Mouse (Mus musculus) midbrain, embryonic 13.5 days (tissue): ENCODE measurements around the gene Cbr2. TPM values are rescaled to one million over a fixed set of nuclear protein-coding genes. Genes with fewer than 3 reads are reported as not detected.
"Not testable (repeated sequence)": the region's sequence is repeated elsewhere in the genome, so short reads cannot be mapped to it uniquely, and the experiment has no call there.

Source experiments
- ATAC-seq: fragments of 200-750 bp; cut with Nextera tagmentation; 2 replicates; pipeline ENCODE4 v1.8.0; 2017; ENCODE audit warnings: mild to moderate bottlenecking, moderate TSS enrichment, moderate library complexity
- H3K27ac ChIP-seq: fragments of 300-500 bp; sonication (generic); 2 replicates; pipeline ENCODE4 v1.5.1; 2015; ENCODE audit warnings: inconsistent platforms, mild to moderate bottlenecking, moderate library complexity
- H3K27me3 ChIP-seq: fragments of 300-500 bp; sonication (generic); 2 replicates; pipeline ENCODE4 v1.6.1; 2015; ENCODE audit warnings: mild to moderate bottlenecking, inconsistent platforms
- H3K36me3 ChIP-seq: fragments of 300-500 bp; sonication (generic); 2 replicates; pipeline ENCODE4 v1.6.1; 2015; ENCODE audit warnings: mild to moderate bottlenecking, inconsistent platforms
- H3K4me1 ChIP-seq: fragments of 300-500 bp; sonication (generic); replicated peaks from 2 replicates; pipeline ENCODE4 v1.6.1; 2015; ENCODE audit warnings: inconsistent platforms
- H3K4me2 ChIP-seq: fragments of 300-500 bp; sonication (generic); replicated peaks from 2 replicates; pipeline ENCODE4 v1.6.1; 2015; ENCODE audit warnings: moderate library complexity, mild to moderate bottlenecking, inconsistent platforms
- H3K4me3 ChIP-seq: fragments of 300-500 bp; sonication (generic); replicated peaks from 2 replicates; pipeline ENCODE4 v1.5.1; 2015; ENCODE audit warnings: mild to moderate bottlenecking, inconsistent platforms
- H3K9ac ChIP-seq: fragments of 300-500 bp; sonication (generic); replicated peaks from 2 replicates; pipeline ENCODE4 v1.6.1; 2015; ENCODE audit warnings: mild to moderate bottlenecking, inconsistent platforms
- H3K9me3 ChIP-seq: fragments of 300-500 bp; sonication (generic); 2 replicates; pipeline ENCODE4 v1.6.1; 2016; ENCODE audit warnings: mild to moderate bottlenecking, inconsistent platforms
- WGBS: fragments of 180-500 bp; shearing (Covaris S2); methylation state at CpG from one replicate; pipeline ENCODE4 v1.1.7; 2015; 5-methylcytosine and 5-hydroxymethylcytosine counted together
- polyA plus RNA-seq: library from polyadenylated mRNA; unstranded; fragments of >200 nt; fragmentation: Nextera tagmentation; extraction: Ambion mirVana; gene quantifications from 2 replicates; pipeline ENCODE4 v1.2.1, GENCODE M21; 2015

Cbr2 gene
- polyA plus RNA-seq, 1 experiment from 2014 or later, result 0.38 TPM

DNA sequence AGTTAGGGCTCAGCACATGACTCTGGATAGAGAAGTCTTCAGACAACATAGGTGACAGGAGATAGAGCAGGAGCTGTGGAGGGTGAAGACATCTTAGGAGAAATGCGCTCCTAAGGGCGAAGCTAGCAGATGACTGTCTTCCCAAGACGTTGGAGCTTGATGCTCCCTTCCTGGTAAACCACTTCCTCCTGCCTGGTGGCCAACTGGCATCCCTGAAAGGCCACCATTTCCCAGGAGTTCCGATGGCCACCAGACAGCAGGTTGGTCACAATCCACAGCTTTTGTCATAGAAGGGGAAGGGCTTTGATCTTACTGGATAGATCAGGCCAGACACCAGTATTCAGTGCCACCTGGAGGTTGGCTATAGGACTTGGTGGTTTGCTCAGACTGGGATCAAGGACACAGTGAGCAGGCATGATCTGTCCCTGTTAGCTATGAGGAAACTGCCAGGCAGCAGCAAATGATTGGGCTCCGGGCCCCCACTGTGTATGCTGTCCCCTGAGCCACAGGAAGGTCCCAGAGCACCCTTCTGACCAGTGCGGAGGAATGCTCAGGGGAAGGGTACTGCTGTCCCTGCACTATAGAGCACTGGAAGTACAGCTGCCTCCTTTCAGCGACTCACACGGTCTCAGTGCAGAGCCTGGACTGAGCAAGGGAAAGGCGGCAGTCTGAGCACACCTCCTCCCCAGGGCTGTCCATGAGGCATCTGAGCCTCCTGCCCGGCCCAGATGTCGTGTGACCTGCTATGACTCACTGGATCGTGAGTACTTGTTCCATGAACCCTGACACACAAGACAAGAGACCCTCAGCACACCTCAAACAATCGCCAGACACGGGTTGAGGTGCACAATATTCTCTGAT is 30.1 kb upstream of the Cbr2 start:
- Histone ChIP-seq H3K27ac (no peak overlapping the region), H3K9ac (no peak overlapping the region), H3K27me3 (peaks cover 11% of the 10 kb centered on the region), H3K4me1 (no peaks in the 10 kb centered on the region), H3K9me3 (peaks cover 11% of the 10 kb centered on the region; the same call in 1 of the 2 replicates), H3K4me3 (no peak overlapping the region), H3K36me3 (no peaks in the 10 kb centered on the region), H3K4me2 (no peak overlapping the region)
- no peak for ATAC-seq
- WGBS, result 74% methylated on average over 14 of the region's 14 CpGs

DNA sequence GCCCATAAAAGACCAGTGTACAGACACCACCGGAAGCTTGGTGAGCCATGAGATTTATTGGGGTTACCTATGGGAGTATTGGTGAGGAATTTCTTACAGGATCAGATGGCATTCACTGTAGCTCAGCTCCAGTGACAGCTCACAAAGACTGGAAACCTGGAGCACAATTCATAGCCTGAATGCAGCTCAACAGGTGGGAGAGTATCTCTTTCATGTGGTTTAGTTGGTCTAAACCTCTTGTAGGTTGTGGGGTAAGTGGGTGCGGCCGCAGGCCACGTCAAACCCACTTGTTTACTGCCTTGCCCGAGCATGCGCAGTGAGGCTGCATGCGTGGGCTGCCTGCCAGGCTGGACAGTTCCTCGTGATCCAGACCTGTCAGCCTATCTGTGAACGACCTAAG is 28.3 kb upstream of the Cbr2 start:
- no peak overlapping the region for H3K27ac ChIP-seq
- H3K4me1 ChIP-seq, result no peaks in the 10 kb centered on the region
- no peak overlapping the region for H3K4me2 ChIP-seq
- peaks cover 11% of the 10 kb centered on the region for H3K27me3 ChIP-seq
- 91% methylated on average over 9 of the region's 9 CpGs for WGBS
- H3K9me3 ChIP-seq, result peaks cover 11% of the 10 kb centered on the region; the same call in 1 of the 2 replicates
- H3K9ac ChIP-seq, result no peak overlapping the region
- no peaks in the 10 kb centered on the region for H3K36me3 ChIP-seq
- no peak overlapping the region for H3K4me3 ChIP-seq
- no peak for ATAC-seq

- Histone ChIP-seq H3K27ac (no peak overlapping the region), H3K4me2 (no peak overlapping the region), H3K27me3 (no peaks in the 10 kb centered on the region), H3K36me3 (no peaks in the 10 kb centered on the region), H3K4me1 (no peaks in the 10 kb centered on the region), H3K9me3 (no peaks in the 10 kb centered on the region), H3K9ac (no peak overlapping the region), H3K4me3 (no peak overlapping the region)
- ATAC-seq, result no peak
- 78% methylated on average over 4 of the region's 4 CpGs for WGBS
Observed at GRCm38 (mm10) chr11:120751606-120752005, 19.7 kb upstream of the Cbr2 start.

DNA sequence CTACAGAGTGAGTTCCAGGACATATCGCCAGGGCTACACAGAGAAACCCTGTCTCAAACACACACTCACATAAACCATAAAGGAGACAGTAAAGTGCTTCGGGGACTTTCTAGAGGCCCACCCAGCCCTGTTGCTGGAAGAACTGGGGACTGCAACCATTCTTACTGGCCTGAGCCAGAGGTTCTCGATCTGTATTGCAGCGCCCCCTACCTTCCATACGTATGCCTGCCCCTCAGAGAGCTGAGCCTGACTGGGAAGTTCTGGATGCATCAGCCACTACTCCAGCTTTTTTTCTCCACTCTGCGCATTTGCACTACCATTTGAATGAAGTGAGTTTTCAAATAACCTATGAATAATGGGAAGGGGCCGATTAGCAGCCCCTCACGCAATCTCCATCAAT is 17.5 kb upstream of the Cbr2 start:
- ATAC-seq, result no peak
- Histone ChIP-seq H3K36me3 (no peaks in the 10 kb centered on the region), H3K27ac (no peak overlapping the region), H3K9me3 (no peaks in the 10 kb centered on the region), H3K4me3 (no peak overlapping the region), H3K4me2 (no peak overlapping the region), H3K9ac (no peak overlapping the region), H3K27me3 (no peaks in the 10 kb centered on the region), H3K4me1 (no peaks in the 10 kb centered on the region)
- 56% methylated on average over 8 of the region's 8 CpGs for WGBS

GRCm38 (mm10) chr11:120747974-120748373 is 16.1 kb upstream of the Cbr2 start:
- H3K27me3 ChIP-seq, result no peaks in the 10 kb centered on the region
- no peak overlapping the region for H3K27ac ChIP-seq
- H3K4me2 ChIP-seq, result no peak overlapping the region
- H3K36me3 ChIP-seq, result no peaks in the 10 kb centered on the region
- H3K4me3 ChIP-seq, result no peak overlapping the region
- no peaks in the 10 kb centered on the region for H3K9me3 ChIP-seq
- H3K9ac ChIP-seq, result no peak overlapping the region
- no peak for ATAC-seq
- WGBS, result 86% methylated on average over 4 of the region's 4 CpGs
- no peaks in the 10 kb centered on the region for H3K4me1 ChIP-seq

DNA sequence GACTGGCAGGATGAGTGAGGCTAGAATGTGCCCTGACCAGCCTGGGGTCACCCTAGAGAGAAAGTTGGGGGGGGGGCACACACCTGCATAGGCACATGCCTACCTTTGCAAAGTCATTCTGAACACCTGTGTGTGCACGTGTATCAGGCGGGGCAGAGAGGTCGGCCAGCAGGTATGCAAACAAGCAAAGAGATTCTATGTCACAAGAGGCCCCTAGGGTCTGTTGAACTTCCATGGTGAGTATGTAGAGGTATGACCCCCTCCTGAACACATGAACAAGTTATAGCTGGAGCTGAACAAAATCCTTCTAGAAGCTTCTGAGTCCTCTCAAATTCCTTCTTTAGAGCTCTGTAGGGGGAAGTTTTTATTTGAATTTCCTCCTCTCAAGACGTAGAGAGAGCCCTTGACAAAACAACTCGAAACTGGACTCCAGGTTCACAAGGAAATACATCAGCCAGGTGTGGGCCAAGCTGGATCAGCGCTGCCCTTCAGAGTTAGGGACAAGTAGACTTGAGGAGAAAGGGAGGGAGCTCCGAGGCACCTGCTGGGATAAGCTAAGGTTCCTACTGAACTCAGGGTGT is 12.3 kb upstream of the Cbr2 start:
- no peak overlapping the region for H3K4me3 ChIP-seq
- no peak overlapping the region for H3K4me2 ChIP-seq
- no peaks in the 10 kb centered on the region for H3K4me1 ChIP-seq
- no peaks in the 10 kb centered on the region for H3K36me3 ChIP-seq
- no peak for ATAC-seq
- H3K27ac ChIP-seq, result no peak overlapping the region
- H3K9ac ChIP-seq, result no peak overlapping the region
- no peaks in the 10 kb centered on the region for H3K9me3 ChIP-seq
- WGBS, result 81% methylated on average over 7 of the region's 7 CpGs
- H3K27me3 ChIP-seq, result no peaks in the 10 kb centered on the region

DNA sequence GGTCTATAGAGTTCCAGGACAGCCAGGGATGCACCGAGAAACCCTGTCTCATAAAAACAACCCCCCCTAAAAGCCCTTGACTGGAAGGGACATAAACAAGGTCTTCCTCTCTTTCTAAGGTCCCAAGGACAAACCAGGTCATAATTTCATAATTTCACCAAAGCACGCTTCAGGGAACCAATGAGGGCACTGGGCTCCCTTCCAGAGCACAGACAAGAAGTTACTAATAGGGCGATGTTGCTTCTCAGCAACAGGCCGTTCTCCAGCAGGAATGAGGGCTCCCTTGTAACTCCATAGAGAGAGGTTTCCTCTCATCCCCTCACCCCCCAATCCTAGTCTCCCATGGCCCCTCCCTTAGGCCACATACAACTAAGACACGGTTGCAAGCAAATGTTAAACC is 9.1 kb upstream of the Cbr2 start:
- H3K4me2 ChIP-seq, result no peak overlapping the region
- H3K9ac ChIP-seq, result no peak overlapping the region
- no peaks in the 10 kb centered on the region for H3K36me3 ChIP-seq
- no peak overlapping the region for H3K27ac ChIP-seq
- H3K27me3 ChIP-seq, result no peaks in the 10 kb centered on the region
- H3K9me3 ChIP-seq, result no peaks in the 10 kb centered on the region
- WGBS, result 88% methylated on average over 5 of the region's 5 CpGs
- no peaks in the 10 kb centered on the region for H3K4me1 ChIP-seq
- H3K4me3 ChIP-seq, result no peak overlapping the region
- ATAC-seq, result no peak

DNA sequence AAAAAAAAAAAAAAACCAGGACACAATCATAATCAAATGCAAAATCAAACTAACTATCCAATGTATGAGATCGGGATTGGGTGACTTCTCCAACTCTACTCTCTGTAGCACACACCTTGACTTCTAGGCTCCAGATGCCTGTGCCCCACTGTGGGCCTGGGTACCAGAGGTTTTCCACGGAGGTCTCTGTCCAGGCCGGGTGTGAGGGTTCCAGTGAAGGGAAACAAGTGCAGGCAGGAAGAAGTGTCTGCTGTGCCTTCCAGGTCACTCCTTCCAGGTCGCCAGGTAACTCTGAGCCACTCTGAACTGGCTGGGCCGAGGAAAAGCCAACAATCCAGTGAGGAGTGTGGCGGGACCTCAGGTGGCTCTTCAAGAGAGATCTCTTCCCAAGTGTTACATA is 4.5 kb upstream of the Cbr2 start:
- peaks cover 7% of the 10 kb centered on the region; the same call in 1 of the 2 replicates for H3K27me3 ChIP-seq
- no peak overlapping the region for H3K4me3 ChIP-seq
- H3K4me1 ChIP-seq, result no peaks in the 10 kb centered on the region
- ATAC-seq, result no peak
- H3K27ac ChIP-seq, result no peak overlapping the region
- H3K9ac ChIP-seq, result no peak overlapping the region
- H3K4me2 ChIP-seq, result no peak overlapping the region
- WGBS, result 72% methylated on average over 6 of the region's 6 CpGs
- no peaks in the 10 kb centered on the region for H3K36me3 ChIP-seq
- H3K9me3 ChIP-seq, result no peaks in the 10 kb centered on the region

DNA sequence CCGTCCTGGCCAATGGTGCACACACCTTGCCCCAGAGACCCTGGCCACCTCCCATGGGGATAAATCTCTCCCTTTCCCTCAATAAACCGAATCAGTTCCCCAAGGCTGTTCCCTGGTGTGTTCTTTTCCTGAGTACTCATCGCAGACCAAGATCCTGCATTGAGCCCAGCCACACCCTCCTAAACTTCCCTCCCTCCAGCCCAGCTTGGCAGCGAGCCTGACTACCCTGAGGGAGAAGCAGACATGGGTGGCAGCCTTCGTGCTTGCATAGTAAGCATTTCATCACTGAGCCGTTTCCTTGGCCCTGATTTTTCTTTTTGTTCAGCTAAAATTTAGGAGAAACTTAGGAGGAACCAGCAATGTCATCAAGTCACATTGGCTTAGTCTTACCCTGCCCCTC is 1.6 kb upstream of the Cbr2 start:
- Histone ChIP-seq H3K4me1 (0 out of 2 replicates have a peak, but pooled peaks cover 3% of the 10 kb centered on the region), H3K27me3 (peaks cover 25% of the 10 kb centered on the region)
- ATAC-seq, result no peak

DNA sequence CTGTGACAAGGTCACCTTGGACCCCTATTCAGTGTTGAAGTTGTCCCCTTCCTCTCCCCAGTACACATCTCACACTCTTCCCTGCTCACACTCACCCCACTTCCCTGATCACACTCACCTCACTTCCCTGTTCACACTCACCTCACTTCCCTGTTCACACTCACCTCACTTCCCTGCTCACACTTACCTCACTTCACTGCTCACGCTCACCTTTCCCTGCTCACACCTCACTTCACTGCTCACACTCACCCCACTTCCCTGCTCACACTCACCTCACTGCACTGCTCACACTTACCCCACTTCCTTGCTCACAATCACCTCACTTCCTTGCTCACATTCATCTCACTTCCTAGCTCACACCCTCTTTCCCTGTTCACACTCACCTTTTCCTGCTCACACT is 519 bp downstream of the Cbr2 start:
- no peak for ATAC-seq

More for the DNA sequence above, 1.6 kb upstream of the Cbr2 start:
- H3K9ac ChIP-seq, result no peak overlapping the region
- H3K4me2 ChIP-seq, result no peak overlapping the region
- no peaks in the 10 kb centered on the region for H3K9me3 ChIP-seq
- H3K4me3 ChIP-seq, result no peak overlapping the region
- H3K27ac ChIP-seq, result no peak overlapping the region
- H3K36me3 ChIP-seq, result no peaks in the 10 kb centered on the region
- WGBS, result 66% methylated on average over 6 of the region's 6 CpGs

GRCm38 (mm10) chr11:120730331-120730870 is 1.5 kb downstream of the Cbr2 start:
- ATAC-seq, result no peak
- Histone ChIP-seq H3K4me1 (peaks cover 13% of the 10 kb centered on the region), H3K27me3 (peaks cover 42% of the 10 kb centered on the region), H3K9ac (no peak overlapping the region), H3K27ac (no peak overlapping the region), H3K4me2 (no peak overlapping the region), H3K9me3 (no peaks in the 10 kb centered on the region), H3K4me3 (no peak overlapping the region), H3K36me3 (no peaks in the 10 kb centered on the region)
- WGBS, result 84% methylated on average over 10 of the region's 10 CpGs

More for the DNA sequence above, 519 bp downstream of the Cbr2 start:
- Histone ChIP-seq H3K4me1 (peaks cover 11% of the 10 kb centered on the region), H3K4me3 (no peak overlapping the region), H3K4me2 (no peak overlapping the region), H3K9me3 (no peaks in the 10 kb centered on the region), H3K27ac (no peak overlapping the region), H3K9ac (no peak overlapping the region), H3K27me3 (peaks cover 32% of the 10 kb centered on the region), H3K36me3 (no peaks in the 10 kb centered on the region)
- WGBS, result 96% methylated on average over 1 of the region's 1 CpGs

DNA sequence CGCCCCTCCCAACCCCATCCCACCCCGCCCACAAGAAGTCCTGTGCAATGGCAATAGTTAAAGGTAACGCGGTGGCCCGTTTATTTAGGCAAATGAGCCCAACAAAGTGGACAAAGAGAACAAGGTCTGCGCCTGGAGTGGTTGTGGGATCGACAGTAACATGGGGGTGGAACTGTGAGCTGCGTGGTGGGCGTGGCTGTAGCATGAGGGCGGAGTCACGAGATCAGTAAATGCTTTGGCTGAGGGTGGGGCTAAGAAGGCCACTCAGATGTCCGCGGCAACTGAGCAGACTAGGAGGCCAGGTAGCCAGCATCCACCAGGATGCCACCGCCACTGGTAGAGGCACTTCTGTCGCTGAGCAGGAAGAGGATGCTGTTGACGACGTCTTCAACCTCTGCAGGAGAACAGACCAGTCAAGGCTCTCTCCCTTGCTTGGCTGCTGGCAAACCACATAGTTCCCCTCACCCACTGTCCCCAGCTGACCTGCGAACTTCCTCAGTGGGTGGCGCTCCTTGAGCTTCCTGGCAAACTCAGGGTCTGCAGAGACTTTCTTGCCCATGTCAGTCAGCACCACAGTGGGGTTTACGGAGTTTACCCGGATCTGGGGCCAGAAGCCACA is 2.4 kb downstream of the Cbr2 start:
- Histone ChIP-seq H3K27me3 (peaks cover 43% of the 10 kb centered on the region), H3K4me2 (peak overlapping the region; percentile 25; the same call in 1 of the 2 replicates), H3K4me1 (peaks cover 13% of the 10 kb centered on the region)
- not testable (repeated sequence) for H3K36me3 ChIP-seq, H3K9ac ChIP-seq, H3K9me3 ChIP-seq, ATAC-seq, H3K27ac ChIP-seq, H3K4me3 ChIP-seq
- 2% methylated on average over 18 of the region's 21 CpGs for WGBS
